Mouse (Mus musculus) thymus, adult 2 months (tissue): ENCODE results near the gene BC030867.

Experiments used
- CTCF ChIP-seq: fragments of 200-500 bp; IDR thresholded peaks from 2 replicates; pipeline ENCODE4 v1.5.1; 2012; ENCODE audit warnings: mild to moderate bottlenecking, control low read depth, low read length, moderate library complexity, borderline replicate concordance; ENCODE audit not compliant: control insufficient read depth, poor library complexity, insufficient read depth; ENCODE audit errors: extremely low read depth
- POLR2A ChIP-seq: fragments of 200-500 bp; IDR thresholded peaks from 2 replicates; pipeline ENCODE4 v1.6.1; 2012; ENCODE audit warnings: mild to moderate bottlenecking, low read length, control low read depth, moderate library complexity; ENCODE audit not compliant: control insufficient read depth, poor library complexity, insufficient read depth; ENCODE audit errors: extremely low read depth

- TF ChIP-seq CTCF (no peak), POLR2A (no peak)
Observed at GRCm38 (mm10) chr11:102201408-102201821, 47.3 kb upstream of the BC030867 start.
